Mouse (Mus musculus) left cerebral cortex, adult 8-10 months (tissue): Measurements from ENCODE around the gene Gtf2h2. TPM values are rescaled to one million over a fixed set of nuclear protein-coding genes. Genes with fewer than 3 reads are reported as not detected.
"Not testable (repeated sequence)": the region's sequence is repeated elsewhere in the genome, so short reads cannot be mapped to it uniquely, and the experiment has no call there.

Experiments used
- DNase-seq, 2 experiments: peaks; one replicate each; pipeline ENCODE4 v3.0.0; 2022; ENCODE audit warnings: low spot score in 2 of 2
- total RNA-seq, 4 experiments: library from RNA; stranded (reverse); gene quantifications; 2 replicates each; pipeline ENCODE4 v1.2.4; 2022

The Gtf2h2 gene
- total RNA-seq = 10 to 100 TPM; 35.2 to 43.7 (median 40.5) TPM

GRCm38 (mm10) chr13:100492061-100492787, at the start of gene Gtf2h2:
Gtf2h2 (minus strand) TSS chr13:100492579.
- DNase-seq = peak; percentile 36 to 90

GRCm38 (mm10) chr13:100536149-100536548, 43.8 kb upstream of the Gtf2h2 start:
- no peak for DNase-seq

GRCm38 (mm10) chr13:100532788-100533365, 40.5 kb upstream of the Gtf2h2 start:
- no peak for DNase-seq

- DNase-seq = no peak
Measured at GRCm38 (mm10) chr13:100526649-100527038, 34.3 kb upstream of the Gtf2h2 start.

DNA sequence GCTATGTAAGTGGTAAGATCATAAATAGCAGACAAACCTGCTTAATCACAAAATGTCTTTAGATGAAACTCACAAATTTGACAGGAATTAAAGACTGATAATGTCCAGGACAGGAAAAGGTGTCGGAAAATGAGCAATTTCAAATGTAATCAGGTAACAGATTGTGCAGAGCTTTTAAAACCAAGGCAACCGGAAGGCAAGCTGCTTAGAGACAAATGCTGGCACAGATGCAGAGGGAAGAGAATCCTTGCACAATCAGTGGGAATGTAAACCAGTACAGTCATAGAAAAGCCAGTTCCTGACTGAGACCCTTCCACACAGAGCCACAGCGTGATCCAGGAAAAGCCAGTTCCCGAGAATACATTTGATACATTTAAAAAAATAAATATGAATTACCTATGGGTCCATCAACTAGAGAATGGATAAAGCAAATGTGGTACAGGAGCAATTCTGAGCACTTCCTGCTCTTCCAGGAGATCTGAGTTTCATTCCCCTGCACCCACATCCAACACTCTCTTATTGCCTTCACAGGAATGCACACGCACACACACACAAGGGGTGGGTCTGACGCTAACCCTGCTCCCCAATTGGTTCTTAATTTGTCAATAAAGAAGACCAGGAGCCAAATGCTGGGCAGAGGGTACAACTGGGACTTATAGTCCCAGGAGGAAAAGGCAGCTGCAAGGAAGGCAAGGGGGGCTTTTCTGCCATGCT, 33.7 kb upstream of the Gtf2h2 start:
- no peak for DNase-seq

GRCm38 (mm10) chr13:100524896-100525295, 32.5 kb upstream of the Gtf2h2 start:
- DNase-seq = no peak

- DNase-seq = no peak
Measured at GRCm38 (mm10) chr13:100523698-100524097, 31.3 kb upstream of the Gtf2h2 start.

DNA sequence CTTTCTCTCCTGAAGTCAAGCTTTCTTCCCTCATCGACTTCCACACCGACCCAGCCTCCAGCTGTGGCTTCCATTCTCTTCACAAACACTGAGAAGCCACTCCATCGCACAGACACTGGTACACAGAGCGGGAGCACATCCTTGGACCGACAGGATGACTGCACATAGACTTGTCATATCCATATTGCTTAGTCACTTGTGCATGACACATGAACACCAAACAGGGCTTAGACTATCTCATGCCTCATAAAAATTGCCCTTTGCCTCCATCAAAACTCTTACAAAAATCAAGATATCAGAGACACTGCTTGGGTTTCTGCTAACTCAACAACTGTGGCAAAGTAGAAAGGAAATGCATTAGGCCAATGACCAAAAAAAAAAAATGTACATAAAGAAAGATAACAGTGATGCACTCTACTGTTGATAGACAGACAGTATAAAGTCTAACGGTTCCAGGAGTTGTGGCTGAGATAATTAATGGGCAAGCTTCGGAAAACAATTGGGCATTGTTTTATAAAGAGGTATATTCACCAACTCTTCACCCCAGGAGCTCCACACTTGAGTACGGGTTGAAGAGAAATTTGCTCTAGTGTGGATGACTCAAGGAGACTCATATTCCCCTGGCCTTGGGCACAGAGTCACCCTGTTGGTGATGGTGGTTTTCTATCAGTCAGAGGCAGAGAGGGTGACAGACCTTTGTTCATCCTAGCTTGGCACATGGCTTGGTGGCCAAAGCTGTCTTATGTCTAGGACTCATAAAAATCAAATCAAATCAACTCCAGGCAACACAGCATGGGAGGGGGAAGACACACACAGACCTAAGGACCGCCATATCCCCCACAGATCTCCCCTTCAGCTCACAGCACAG, 29.6 kb upstream of the Gtf2h2 start:
- DNase-seq = no peak

- no peak for DNase-seq
Measured at GRCm38 (mm10) chr13:100519162-100519561, 26.8 kb upstream of the Gtf2h2 start.

DNA sequence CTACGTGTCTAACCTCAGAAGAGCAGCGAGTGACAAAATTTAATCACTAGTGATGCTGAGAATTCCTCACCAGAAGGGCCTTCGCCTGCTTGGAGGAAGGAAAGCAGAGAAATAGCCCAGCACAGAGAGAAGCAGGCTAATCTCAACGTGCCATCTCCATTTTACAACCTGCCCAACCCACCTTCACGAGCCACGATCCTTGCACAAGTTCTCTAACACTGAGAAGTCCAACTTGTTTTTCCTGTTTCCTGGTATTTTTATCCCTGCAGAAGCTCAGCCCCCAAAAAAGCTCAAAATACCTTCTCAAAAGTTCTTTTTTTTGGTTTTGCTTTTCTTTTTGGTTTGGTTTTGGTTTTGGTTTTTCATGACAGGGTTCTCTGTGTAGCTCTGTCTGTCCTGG, 25.8 kb upstream of the Gtf2h2 start:
- no peak for DNase-seq

- no peak for DNase-seq
Measured at GRCm38 (mm10) chr13:100517652-100518153, 25.3 kb upstream of the Gtf2h2 start.

GRCm38 (mm10) chr13:100516213-100517105, 24.1 kb upstream of the Gtf2h2 start:
- no peak for DNase-seq

DNA sequence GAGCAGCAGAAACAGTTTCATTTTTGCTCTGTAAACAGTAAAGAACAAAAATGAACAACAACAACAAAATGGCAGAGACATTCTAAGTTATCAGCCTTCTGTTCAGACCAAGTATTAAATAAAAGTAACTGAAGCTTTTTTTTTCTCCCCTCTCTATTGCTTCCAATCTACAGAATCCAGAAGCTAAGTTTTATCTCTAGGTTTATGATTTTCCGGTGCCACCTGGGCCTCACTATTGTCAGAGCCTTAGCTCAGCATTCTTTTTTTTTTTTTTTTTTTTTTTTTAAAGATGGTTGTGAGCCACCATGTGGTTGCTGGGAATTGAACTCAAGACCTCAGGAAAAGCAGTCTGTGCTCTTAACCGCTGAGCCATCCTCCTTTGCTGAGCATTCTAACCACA, 20.4 kb upstream of the Gtf2h2 start:
- no peak for DNase-seq

- DNase-seq = no peak
Measured at GRCm38 (mm10) chr13:100511860-100512364, 19.5 kb upstream of the Gtf2h2 start.

GRCm38 (mm10) chr13:100511146-100511859, 18.9 kb upstream of the Gtf2h2 start:
- no peak for DNase-seq

DNA sequence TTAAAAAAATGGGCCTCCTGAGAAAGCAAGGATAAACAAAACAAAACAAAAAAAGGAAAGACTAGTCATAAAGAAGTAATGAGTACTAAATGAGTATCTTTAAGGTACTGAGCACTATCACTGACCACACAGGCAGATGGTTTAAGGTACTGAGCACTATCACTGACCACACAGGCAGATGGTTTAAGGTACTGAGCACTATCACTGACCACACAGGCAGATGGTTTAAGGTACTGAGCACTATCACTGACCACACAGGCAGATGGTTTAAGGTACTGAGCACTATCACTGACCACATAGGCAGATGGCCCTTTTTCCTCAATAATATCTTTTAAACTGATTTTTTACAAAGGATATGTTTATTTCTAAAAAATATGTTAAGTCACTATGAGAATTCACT, 7.2 kb upstream of the Gtf2h2 start:
- not testable (repeated sequence) for DNase-seq

- no peak for DNase-seq
Measured at GRCm38 (mm10) chr13:100495337-100495736, 3.0 kb upstream of the Gtf2h2 start.

GRCm38 (mm10) chr13:100494370-100494769, 2.0 kb upstream of the Gtf2h2 start:
- not testable (repeated sequence) for DNase-seq

- no peak for DNase-seq
Measured at GRCm38 (mm10) chr13:100493313-100493712, 934 bp upstream of the Gtf2h2 start.
